13 mouse cellular contexts compared by ENCODE assay signal in the genomic region with DNA sequence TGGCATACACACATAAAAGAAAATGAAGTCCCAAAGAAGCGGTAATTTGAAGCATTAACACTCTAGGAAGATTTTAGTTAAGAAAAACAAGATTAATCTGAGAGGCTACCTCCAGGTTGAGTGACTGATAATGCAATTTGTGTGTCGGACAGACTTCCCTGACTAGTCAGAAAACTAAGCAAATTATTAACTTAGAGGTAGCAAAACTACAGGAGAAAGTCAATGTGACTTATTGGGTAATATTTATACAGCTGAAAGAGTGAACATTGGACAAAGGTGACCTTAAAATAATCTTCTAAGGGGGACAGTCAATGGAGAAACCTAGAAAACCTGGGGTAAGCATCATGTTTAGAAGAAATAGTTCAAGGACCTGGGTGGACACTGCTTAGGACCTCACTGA. TPM values are rescaled to one million over a fixed set of nuclear protein-coding genes. Genes with fewer than 3 reads are reported as not detected.
"Had no signal": no experiment of that assay in that cellular context is flagged by ENCODE, and none has a peak within 500 bp of the region (broad histone marks: within the 10 kb centered on the region; RNA-seq: fewer than 3 reads in every experiment).

No protein-coding gene starts in this region.

- H3K9ac ChIP-seq: kidney, embryonic 15.5 days; limb, embryonic 12.5 days; midbrain, embryonic 12.5 days; neural tube, embryonic 13.5 days had no signal

- H3K4me2 ChIP-seq: kidney, embryonic 15.5 days; limb, embryonic 12.5 days; midbrain, embryonic 12.5 days; neural tube, embryonic 13.5 days had no signal

- H3K36me3 ChIP-seq: kidney, embryonic 15.5 days; limb, embryonic 12.5 days; midbrain, embryonic 12.5 days; neural tube, embryonic 13.5 days had no signal

- DNase-seq: kidney, postnatal 4 days; lung, adult 18-20 months; retina, postnatal 1 day; right cerebral cortex, postnatal 4 days; spleen, adult 18-20 months had no signal

- H3K4me3 ChIP-seq: kidney, embryonic 15.5 days; layer of hippocampus, adult 2 months; limb, embryonic 12.5 days; midbrain, embryonic 12.5 days; neural tube, embryonic 13.5 days had no signal

- ATAC-seq: hindbrain, postnatal 0 days; midbrain, embryonic 16.5 days had no signal

- H3K4me1 ChIP-seq: midbrain, embryonic 12.5 days had no signal

- H3K27ac ChIP-seq: hindbrain, postnatal 0 days; kidney, embryonic 15.5 days; layer of hippocampus, adult 2 months; limb, embryonic 12.5 days; midbrain, embryonic 12.5 days; neural tube, embryonic 13.5 days had no signal

- H3K27me3 ChIP-seq: kidney, embryonic 15.5 days; limb, embryonic 12.5 days; midbrain, embryonic 12.5 days; neural tube, embryonic 13.5 days had no signal

- H3K9me3 ChIP-seq: kidney, embryonic 15.5 days; limb, embryonic 12.5 days; midbrain, embryonic 12.5 days; neural tube, embryonic 13.5 days had no signal

RNA-seq across cellular contexts. Expression of gene Grid1, which starts 60.0 kb away (rescaled TPM):
- total RNA-seq: megakaryocyte-erythroid progenitor cell, adult 5-6 weeks had no signal
